Mouse (Mus musculus) brown adipose tissue, adult 24 weeks (tissue): Measurements from ENCODE around the gene Tmem214. TPM values are rescaled to one million over a fixed set of nuclear protein-coding genes. Genes with fewer than 3 reads are reported as not detected.
A peak's percentile ranks its signal among the peaks of the same experiment; 100 is the strongest.

Experiments used
- H3K27ac ChIP-seq: fragments of 200-500 bp; replicated peaks from 2 replicates; pipeline ENCODE4 v1.5.1; 2012; ENCODE audit warnings: low read depth, mild to moderate bottlenecking, low read length
- H3K4me1 ChIP-seq: fragments of 200-500 bp; 2 replicates; pipeline ENCODE4 v1.6.1; 2012; ENCODE audit warnings: low read length, mixed read lengths; ENCODE audit not compliant: control insufficient read depth, insufficient read depth, insufficient read length
- H3K4me3 ChIP-seq: fragments of 200-500 bp; 2 replicates; pipeline ENCODE4 v1.5.1; 2012; ENCODE audit warnings: low read depth, mild to moderate bottlenecking, low read length, moderate library complexity; ENCODE audit not compliant: insufficient read depth
- polyA plus RNA-seq: library from polyadenylated mRNA; stranded (reverse); fragments of >200 nt; gene quantifications from 2 replicates; pipeline ENCODE4 v1.2.4, GENCODE M21; 2012; ENCODE audit not compliant: missing spikeins, insufficient read depth, insufficient read length

Gene Tmem214
- polyA plus RNA-seq, 1 experiment: 30.3 TPM

- H3K4me3 ChIP-seq: peak overlapping the region; percentile 55; the same call in 1 of the 2 replicates
- peak overlapping the region; percentile 79 for H3K27ac ChIP-seq
- H3K4me1 ChIP-seq: peaks cover 34% of the 10 kb centered on the region
These were observed 47.6 kb downstream of the Tmem214 start for GRCm38 (mm10) chr5:30915456-30915855.

DNA sequence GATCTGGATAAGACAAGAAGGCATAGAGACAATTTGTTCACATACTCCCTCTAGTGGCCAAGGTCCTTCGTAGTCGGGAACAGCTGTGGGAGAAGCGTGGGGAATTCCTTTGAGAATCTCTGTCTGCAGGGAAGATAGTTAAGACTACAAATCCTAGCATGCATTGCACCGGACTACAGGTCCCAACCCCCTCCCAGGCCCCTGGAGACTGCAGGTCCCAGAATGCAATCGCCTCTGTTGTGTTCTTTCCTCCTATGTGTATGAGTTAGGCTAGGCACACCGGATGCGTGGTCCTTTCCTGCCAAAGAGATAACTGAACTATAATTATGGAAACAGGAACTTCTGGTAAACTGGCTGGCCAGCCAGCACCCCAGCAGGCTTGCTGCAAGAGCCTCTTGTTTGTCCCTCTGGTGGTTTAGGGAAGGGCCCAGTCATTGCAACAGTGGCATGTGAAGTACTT lies 48.2 kb downstream of the Tmem214 start:
- Histone ChIP-seq H3K27ac (peak overlapping the region; percentile 86), H3K4me1 (peaks cover 29% of the 10 kb centered on the region), H3K4me3 (no peak overlapping the region)

DNA sequence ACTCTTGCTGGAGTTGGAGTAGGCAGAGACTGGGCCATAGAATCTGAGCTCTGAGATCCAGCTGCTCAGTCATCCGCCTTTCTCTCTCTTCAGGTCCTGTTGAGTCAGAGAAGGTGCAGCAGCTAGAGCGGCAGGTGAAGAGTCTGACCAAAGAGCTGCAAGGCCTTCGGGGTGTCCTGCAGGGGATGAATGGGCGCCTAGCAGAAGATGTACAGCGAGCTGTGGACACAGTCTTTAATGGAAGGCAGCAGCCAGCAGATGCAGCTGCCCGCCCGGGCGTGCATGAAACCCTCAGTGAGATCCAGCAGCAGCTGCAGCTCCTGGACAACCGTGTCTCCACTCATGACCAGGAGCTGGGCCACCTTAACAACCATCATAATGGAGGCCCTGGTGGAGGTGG lies 49.0 kb downstream of the Tmem214 start:
- Histone ChIP-seq H3K27ac (peak overlapping the region; percentile 86), H3K4me1 (peaks cover 29% of the 10 kb centered on the region), H3K4me3 (no peak overlapping the region)

DNA sequence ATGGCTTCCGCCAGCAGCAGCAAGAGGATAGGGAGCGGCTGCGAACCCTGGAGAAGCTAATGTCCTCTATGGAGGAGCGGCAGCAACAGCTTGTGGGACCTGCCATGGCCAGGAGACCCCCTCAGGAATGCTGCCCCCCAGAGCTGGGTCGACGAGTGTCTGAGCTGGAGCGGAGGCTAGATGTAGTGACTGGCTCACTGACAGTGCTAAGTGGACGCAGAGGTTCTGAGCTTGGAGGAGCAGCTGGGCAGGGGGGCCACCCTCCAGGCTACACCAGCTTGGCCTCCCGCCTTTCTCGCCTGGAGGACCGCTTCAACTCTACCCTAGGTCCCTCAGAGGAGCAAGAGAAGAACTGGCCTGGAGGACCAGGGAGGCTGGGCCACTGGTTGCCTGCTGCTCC lies 49.5 kb downstream of the Tmem214 start:
- H3K4me3 ChIP-seq: no peak overlapping the region
- H3K4me1 ChIP-seq: peaks cover 30% of the 10 kb centered on the region
- no peak overlapping the region for H3K27ac ChIP-seq

DNA sequence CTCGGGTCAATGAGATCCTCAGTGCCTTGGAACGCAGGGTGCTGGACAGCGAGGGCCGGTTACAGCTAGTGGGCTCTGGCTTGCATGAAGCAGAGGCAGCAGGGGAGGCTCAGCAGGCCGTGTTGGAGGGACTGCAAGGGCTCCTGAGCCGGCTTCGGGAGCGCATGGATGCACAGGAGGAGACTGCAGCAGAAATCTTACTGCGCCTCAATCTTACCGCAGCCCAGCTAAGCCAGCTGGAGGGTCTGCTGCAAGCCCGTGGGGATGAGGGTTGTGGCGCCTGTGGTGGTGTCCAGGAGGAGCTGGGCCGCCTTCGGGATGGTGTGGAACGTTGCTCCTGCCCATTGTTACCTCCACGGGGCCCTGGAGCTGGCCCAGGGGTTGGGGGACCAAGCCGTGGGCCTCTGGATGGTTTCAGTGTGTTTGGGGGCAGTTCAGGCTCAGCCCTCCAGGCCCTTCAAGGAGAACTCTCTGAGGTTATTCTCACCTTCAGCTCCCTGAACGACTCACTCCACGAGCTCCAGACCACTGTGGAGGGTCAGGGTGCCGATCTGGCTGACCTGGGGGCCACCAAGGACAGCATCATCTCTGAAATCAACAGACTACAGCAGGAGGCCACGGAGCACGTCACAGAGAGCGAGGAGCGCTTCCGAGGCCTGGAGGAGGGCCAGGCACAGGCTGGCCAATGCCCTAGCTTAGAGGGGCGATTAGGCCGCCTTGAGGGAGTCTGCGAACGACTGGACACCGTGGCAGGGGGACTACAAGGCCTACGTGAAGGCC lies 50.3 kb downstream of the Tmem214 start:
- H3K4me3 ChIP-seq: no peak overlapping the region
- peaks cover 26% of the 10 kb centered on the region for H3K4me1 ChIP-seq
- no peak overlapping the region for H3K27ac ChIP-seq

DNA sequence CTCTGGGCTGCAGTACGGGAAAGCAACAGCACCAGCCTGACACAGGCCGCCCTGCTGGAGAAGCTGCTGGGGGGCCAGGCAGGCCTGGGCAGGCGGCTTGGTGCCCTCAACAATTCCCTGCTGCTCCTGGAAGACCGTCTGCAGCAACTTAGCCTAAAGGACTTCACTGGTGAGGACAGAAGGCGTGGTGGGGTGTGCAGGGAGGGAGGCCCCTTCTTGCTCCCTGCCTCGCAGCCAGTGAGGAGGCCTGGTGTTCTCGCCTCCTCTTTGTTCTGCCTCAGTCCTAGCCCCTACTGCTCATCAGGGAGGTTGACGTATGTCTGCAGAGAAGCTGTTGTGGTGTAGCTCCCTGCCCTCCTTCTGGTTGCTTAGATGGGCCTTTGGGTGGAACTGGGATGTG lies 50.9 kb downstream of the Tmem214 start:
- Histone ChIP-seq H3K4me3 (no peak overlapping the region), H3K4me1 (peaks cover 26% of the 10 kb centered on the region)

GRCm38 (mm10) chr5:30919831-30920614 lies 52.2 kb downstream of the Tmem214 start:
- Histone ChIP-seq H3K27ac (no peak overlapping the region), H3K4me3 (no peak overlapping the region), H3K4me1 (peaks cover 15% of the 10 kb centered on the region)

More for the DNA sequence above, 50.9 kb downstream of the Tmem214 start:
- no peak overlapping the region for H3K27ac ChIP-seq

DNA sequence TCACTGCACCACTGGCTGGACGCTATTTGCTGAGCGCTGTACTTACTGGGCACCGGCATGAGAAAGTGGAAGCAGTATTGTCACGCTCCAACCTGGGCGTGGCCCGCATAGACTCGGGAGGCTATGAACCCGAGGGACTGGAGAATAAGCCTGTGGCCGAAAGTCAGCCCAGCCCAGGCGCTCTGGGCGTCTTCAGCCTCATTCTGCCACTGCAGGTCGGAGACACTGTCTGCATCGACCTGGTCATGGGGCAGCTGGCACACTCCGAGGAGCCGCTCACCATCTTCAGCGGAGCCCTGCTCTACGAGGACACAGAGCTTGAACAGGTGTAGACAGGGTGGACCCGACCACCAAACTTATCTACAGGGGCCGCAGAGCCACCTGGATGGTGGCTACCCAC lies 52.8 kb downstream of the Tmem214 start:
- Histone ChIP-seq H3K4me3 (no peak overlapping the region), H3K4me1 (peaks cover 9% of the 10 kb centered on the region), H3K27ac (no peak overlapping the region)

GRCm38 (mm10) chr5:30921256-30922033 lies 53.6 kb downstream of the Tmem214 start, which contains the start of gene Khk:
Gene Khk, plus strand, starts transcription at chr5:30921431.
- Histone ChIP-seq H3K4me3 (peak within 1 kb of the TSS; percentile 75), H3K4me1 (peaks cover 9% of the 10 kb centered on the region), H3K27ac (peak within 1 kb of the TSS; percentile 35)

- Histone ChIP-seq H3K4me3 (peak overlapping the region; percentile 75; the same call in 1 of the 2 replicates), H3K27ac (no peak overlapping the region), H3K4me1 (peaks cover 7% of the 10 kb centered on the region)
These were observed 54.8 kb downstream of the Tmem214 start for GRCm38 (mm10) chr5:30922581-30923041.

- H3K4me3 ChIP-seq: no peak overlapping the region
- H3K27ac ChIP-seq: no peak overlapping the region
- peaks cover 7% of the 10 kb centered on the region; the same call in 1 of the 2 replicates for H3K4me1 ChIP-seq
These were observed 55.3 kb downstream of the Tmem214 start for GRCm38 (mm10) chr5:30923119-30923518.

GRCm38 (mm10) chr5:30924614-30925013 lies 56.8 kb downstream of the Tmem214 start:
- Histone ChIP-seq H3K27ac (no peak overlapping the region), H3K4me1 (peaks cover 7% of the 10 kb centered on the region; the same call in 1 of the 2 replicates), H3K4me3 (no peak overlapping the region)

- peaks cover 7% of the 10 kb centered on the region; the same call in 1 of the 2 replicates for H3K4me1 ChIP-seq
- no peak overlapping the region for H3K4me3 ChIP-seq
- H3K27ac ChIP-seq: no peak overlapping the region
These were observed 57.4 kb downstream of the Tmem214 start for GRCm38 (mm10) chr5:30925217-30925616.

DNA sequence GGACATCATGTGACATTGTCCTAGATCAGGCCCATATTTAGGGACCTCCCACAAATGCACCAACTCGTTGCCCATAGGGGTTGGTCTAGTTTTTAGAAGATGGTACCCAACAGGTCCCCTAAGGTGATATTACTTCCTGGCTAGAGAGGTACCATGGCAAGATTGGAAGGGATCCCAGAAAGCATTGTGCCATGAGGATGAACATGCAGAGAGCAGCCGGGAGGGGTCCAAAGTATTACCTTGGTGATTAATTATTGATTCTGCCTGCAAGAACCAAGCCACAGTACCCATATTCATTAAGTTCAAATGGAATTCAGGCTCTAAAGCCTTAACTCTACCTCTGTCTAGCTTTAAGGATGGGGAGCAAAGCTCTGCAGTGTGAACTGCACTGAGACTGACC lies 58.3 kb downstream of the Tmem214 start:
- H3K4me1 ChIP-seq: peaks cover 7% of the 10 kb centered on the region; the same call in 1 of the 2 replicates
- H3K4me3 ChIP-seq: no peak overlapping the region
- no peak overlapping the region for H3K27ac ChIP-seq
